Mouse (Mus musculus): Measurements from ENCODE around the gene Olfr285.

Gene Olfr285

GRCm38 (mm10) chr15:98317177-98317724 lies at the start of gene Olfr285:
Gene Olfr285, minus strand, starts transcription at chr15:98317353.
- no peak for TF ChIP-seq GATA4 (IDR thresholded peaks at IDR 0.05; ENCODE audit: insufficient replicate concordance, low read length)

GRCm38 (mm10) chr15:98340887-98341286 lies 23.7 kb upstream of the Olfr285 start, which contains the start of gene Olfr284:
Gene Olfr284, minus strand, starts transcription at chr15:98340987.
- TF ChIP-seq GATA4 (IDR thresholded peaks at IDR 0.05; ENCODE audit: insufficient replicate concordance, low read length): no peak

GRCm38 (mm10) chr15:98315703-98316102 lies 1.4 kb downstream of the Olfr285 start:
- TF ChIP-seq GATA4 (IDR thresholded peaks at IDR 0.05; ENCODE audit: insufficient replicate concordance, low read length): no peak

- TF ChIP-seq GATA4 (IDR thresholded peaks at IDR 0.05; ENCODE audit: insufficient replicate concordance, low read length): no peak; the same call in 1 of the 2 replicates
These were observed 21.3 kb downstream of the Olfr285 start, which contains the start of gene Zfp641 for GRCm38 (mm10) chr15:98295628-98296551. Gene Zfp641, minus strand, starts transcription at chr15:98296161.

- no peak for TF ChIP-seq GATA4 (IDR thresholded peaks at IDR 0.05; ENCODE audit: insufficient replicate concordance, low read length)
These were observed 23.5 kb downstream of the Olfr285 start for GRCm38 (mm10) chr15:98293651-98294050.

GRCm38 (mm10) chr15:98288566-98288965 lies 28.6 kb downstream of the Olfr285 start:
- TF ChIP-seq GATA4 (IDR thresholded peaks at IDR 0.05; ENCODE audit: insufficient replicate concordance, low read length): no peak

GRCm38 (mm10) chr15:98286418-98286817 lies 30.7 kb downstream of the Olfr285 start:
- no peak for TF ChIP-seq GATA4 (IDR thresholded peaks at IDR 0.05; ENCODE audit: insufficient replicate concordance, low read length)
